Mouse (Mus musculus) heart, embryonic 13.5 days (tissue): ENCODE results near the gene Snrpb. TPM values are rescaled to one million over a fixed set of nuclear protein-coding genes. Genes with fewer than 3 reads are reported as not detected.

Experiments used
- ATAC-seq: fragments of 200-750 bp; cut with Nextera tagmentation; 2 replicates; pipeline ENCODE4 v1.8.0; 2017; ENCODE audit warnings: moderate TSS enrichment; ENCODE audit not compliant: insufficient number of reproducible peaks, low FRiP score, low TSS enrichment; ENCODE audit errors: extremely low read depth
- H3K27ac ChIP-seq: fragments of 300-500 bp; sonication (generic); replicated peaks from 2 replicates; pipeline ENCODE4 v1.5.1; 2015; ENCODE audit warnings: moderate library complexity, mild to moderate bottlenecking, inconsistent platforms
- H3K27me3 ChIP-seq: fragments of 300-500 bp; sonication (generic); replicated peaks from 2 replicates; pipeline ENCODE4 v1.6.1; 2015; ENCODE audit warnings: mild to moderate bottlenecking, inconsistent platforms
- H3K36me3 ChIP-seq: fragments of 300-500 bp; sonication (generic); 2 replicates; pipeline ENCODE4 v1.6.1; 2015; ENCODE audit warnings: mild to moderate bottlenecking, inconsistent platforms
- H3K4me1 ChIP-seq: fragments of 300-500 bp; sonication (generic); 2 replicates; pipeline ENCODE4 v1.6.1; 2015; ENCODE audit warnings: inconsistent platforms
- H3K4me2 ChIP-seq: fragments of 300-500 bp; sonication (generic); 2 replicates; pipeline ENCODE4 v1.6.1; 2015; ENCODE audit warnings: inconsistent platforms, mild to moderate bottlenecking, moderate library complexity
- H3K4me3 ChIP-seq: fragments of 300-500 bp; sonication (generic); 2 replicates; pipeline ENCODE4 v1.5.1; 2015; ENCODE audit warnings: moderate library complexity, mild to moderate bottlenecking, inconsistent platforms
- H3K9ac ChIP-seq: fragments of 300-500 bp; sonication (generic); 2 replicates; pipeline ENCODE4 v1.6.1; 2015; ENCODE audit warnings: inconsistent platforms, mild to moderate bottlenecking, moderate library complexity
- H3K9me3 ChIP-seq: fragments of 300-500 bp; sonication (generic); 2 replicates; pipeline ENCODE4 v1.6.1; 2016; ENCODE audit warnings: inconsistent platforms
- WGBS: fragments of 180-500 bp; shearing (Covaris S2); methylation state at CpG from one replicate; pipeline ENCODE4 v1.1.7; 2015; ENCODE audit warnings: mixed read lengths; 5-methylcytosine and 5-hydroxymethylcytosine counted together
- polyA plus RNA-seq: library from polyadenylated mRNA; unstranded; fragments of >200 nt; fragmentation: Nextera tagmentation; extraction: Ambion mirVana; gene quantifications from 2 replicates; pipeline ENCODE4 v1.2.1, GENCODE M21; 2015

Gene Snrpb
- polyA plus RNA-seq, 1 experiment from 2014 or later: 426 TPM

DNA sequence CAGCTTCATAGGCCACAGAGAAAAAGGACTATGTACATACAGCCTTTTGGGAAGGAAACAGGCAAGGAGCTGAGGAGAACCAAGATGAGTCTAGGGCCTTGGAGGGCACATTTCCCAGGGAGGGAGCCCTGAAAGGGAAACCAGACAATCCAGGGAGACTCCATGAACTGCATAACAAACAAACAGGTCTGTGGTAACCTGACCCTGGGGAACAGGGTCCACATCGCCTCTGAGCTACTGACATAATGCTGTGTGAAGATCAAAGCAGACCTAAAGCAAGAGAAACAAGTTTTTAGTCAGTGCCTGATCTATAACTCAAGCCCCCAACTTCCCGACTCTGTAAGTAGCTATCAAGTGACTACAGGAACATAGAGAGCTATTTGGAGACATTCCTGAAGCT lies 7.5 kb downstream of the Snrpb start:
- Histone ChIP-seq H3K27ac (no peak overlapping the region), H3K4me2 (no peak overlapping the region), H3K9me3 (no peaks in the 10 kb centered on the region), H3K4me1 (peaks cover 6% of the 10 kb centered on the region), H3K36me3 (peaks cover 85% of the 10 kb centered on the region), H3K4me3 (no peak overlapping the region), H3K9ac (no peak overlapping the region), H3K27me3 (no peaks in the 10 kb centered on the region)
- 83% methylated on average over 2 of the region's 2 CpGs for WGBS
- ATAC-seq: no peak

DNA sequence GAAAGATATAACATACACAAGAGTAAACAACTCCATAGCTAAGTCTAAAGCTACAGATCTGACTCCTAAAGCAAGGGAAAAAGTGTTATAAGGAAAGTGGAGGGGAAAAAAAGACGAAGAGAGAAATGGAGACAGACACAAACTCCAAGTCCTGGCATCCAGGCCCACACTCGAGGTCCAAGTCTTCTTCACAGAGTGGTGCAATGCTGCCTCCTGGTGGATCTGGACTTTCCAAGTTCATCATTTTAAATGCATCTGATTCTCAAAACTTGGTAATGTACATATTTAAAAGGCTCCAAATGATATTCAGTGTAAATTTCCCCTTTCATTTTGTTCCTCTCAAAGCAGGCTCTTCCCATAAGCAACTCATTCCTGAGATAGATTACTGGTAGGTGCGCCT lies 11.3 kb downstream of the Snrpb start:
- ATAC-seq: no peak
- Histone ChIP-seq H3K4me3 (no peak overlapping the region), H3K27ac (no peak overlapping the region), H3K9me3 (no peaks in the 10 kb centered on the region), H3K4me1 (no peaks in the 10 kb centered on the region), H3K27me3 (no peaks in the 10 kb centered on the region), H3K4me2 (no peak overlapping the region), H3K36me3 (peaks cover 60% of the 10 kb centered on the region), H3K9ac (no peak overlapping the region)
- 50% methylated on average over 3 of the region's 3 CpGs for WGBS

DNA sequence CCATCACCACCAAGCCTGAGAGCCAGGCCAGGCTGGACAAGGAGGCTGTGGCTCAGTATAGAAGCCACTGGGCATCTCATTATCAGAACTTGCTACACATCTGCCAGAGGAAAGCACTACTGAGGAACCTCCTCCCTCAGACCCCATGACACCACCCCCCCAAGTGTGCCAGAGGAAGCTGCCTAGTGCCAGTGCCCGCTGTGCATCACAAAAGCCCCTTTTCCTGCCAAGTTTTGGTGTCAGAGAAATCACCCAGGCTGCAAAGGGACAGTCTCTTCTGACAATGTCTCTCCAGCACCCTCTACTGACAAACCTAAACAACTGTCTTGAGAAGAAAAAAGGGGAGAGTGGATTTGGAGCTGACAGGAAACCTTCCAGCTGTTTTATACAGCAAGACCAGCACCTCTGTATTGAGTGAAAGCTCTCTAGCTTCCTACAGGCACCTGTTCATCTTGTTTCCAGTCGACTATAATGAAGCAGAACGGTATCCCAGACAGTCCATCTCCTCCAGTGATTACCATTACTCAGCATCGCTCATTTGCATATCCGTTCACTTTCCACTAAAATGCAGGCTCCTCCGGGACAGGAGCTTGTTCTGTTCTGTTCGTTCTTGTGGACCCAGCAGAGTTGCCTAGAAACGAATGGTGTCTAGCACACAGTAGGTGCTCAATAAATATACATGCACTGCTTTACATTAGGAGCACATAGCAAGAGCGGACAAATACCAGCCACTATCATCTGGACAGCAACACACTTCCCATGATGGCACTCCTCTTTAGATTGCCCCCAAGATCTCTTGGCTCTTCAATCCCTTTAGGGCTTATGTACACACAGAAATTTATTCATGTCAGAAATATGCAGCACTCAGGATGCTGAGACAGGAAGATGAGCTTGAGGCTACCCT lies 12.6 kb downstream of the Snrpb start:
- H3K4me1 ChIP-seq: no peaks in the 10 kb centered on the region
- no peak for ATAC-seq
- H3K27ac ChIP-seq: no peak overlapping the region
- H3K4me2 ChIP-seq: no peak overlapping the region
- H3K36me3 ChIP-seq: peaks cover 53% of the 10 kb centered on the region
- H3K9ac ChIP-seq: no peak overlapping the region
- 65% methylated on average over 9 of the region's 9 CpGs for WGBS
- no peaks in the 10 kb centered on the region for H3K9me3 ChIP-seq
- no peak overlapping the region for H3K4me3 ChIP-seq
- no peaks in the 10 kb centered on the region for H3K27me3 ChIP-seq

DNA sequence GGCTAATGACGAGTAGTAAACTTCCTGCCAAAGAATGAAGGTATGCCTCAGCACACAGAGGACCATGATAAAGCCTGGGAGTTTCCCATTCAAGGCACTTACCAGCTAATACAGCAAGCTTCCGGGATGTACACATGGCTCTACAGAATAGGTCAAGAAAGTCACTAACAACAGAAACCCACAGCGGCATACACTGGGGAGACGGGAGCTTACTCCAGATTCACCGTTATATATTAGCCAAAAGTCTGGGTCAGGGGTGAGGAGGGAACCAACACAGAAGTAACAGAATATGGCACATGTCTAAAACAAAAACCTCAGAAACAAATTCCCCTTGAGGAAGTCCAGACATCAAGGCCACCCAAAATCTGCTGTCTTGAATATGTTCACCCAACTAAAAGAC lies 16.5 kb downstream of the Snrpb start:
- WGBS: 75% methylated on average over 5 of the region's 5 CpGs
- ATAC-seq: no peak
- no peak overlapping the region for H3K9ac ChIP-seq
- H3K9me3 ChIP-seq: no peaks in the 10 kb centered on the region
- peaks cover 25% of the 10 kb centered on the region for H3K36me3 ChIP-seq
- no peaks in the 10 kb centered on the region for H3K4me1 ChIP-seq
- H3K4me3 ChIP-seq: no peak overlapping the region
- no peaks in the 10 kb centered on the region for H3K27me3 ChIP-seq
- no peak overlapping the region for H3K27ac ChIP-seq
- no peak overlapping the region for H3K4me2 ChIP-seq

DNA sequence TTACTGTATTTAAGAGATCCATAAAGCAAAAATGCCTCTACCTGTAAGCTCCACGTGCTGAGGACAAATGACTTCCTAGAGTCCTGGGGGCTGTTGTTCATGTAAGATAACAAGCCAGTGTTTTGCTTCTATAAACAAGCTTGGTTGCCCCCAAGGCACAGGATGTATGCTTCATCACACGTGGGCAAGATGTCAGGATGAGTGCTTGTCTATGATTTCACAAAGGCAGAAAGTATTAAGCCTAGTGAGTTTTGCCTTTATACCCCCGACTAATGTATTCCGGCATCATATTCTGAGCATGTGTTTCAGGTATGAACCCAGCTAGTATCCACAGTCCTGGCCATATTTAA lies 21.1 kb downstream of the Snrpb start:
- 57% methylated on average over 4 of the region's 4 CpGs for whole genome bisulfite sequencing
- H3K27ac ChIP-seq: no peak overlapping the region
- H3K4me2 ChIP-seq: no peak overlapping the region
- ATAC-seq: no peak
- no peaks in the 10 kb centered on the region for H3K4me1 ChIP-seq
- no peak overlapping the region for H3K4me3 ChIP-seq
- peaks cover 7% of the 10 kb centered on the region; the same call in 1 of the 2 replicates for H3K36me3 ChIP-seq
- H3K27me3 ChIP-seq: no peaks in the 10 kb centered on the region
- no peak overlapping the region for H3K9ac ChIP-seq
- H3K9me3 ChIP-seq: no peaks in the 10 kb centered on the region

DNA sequence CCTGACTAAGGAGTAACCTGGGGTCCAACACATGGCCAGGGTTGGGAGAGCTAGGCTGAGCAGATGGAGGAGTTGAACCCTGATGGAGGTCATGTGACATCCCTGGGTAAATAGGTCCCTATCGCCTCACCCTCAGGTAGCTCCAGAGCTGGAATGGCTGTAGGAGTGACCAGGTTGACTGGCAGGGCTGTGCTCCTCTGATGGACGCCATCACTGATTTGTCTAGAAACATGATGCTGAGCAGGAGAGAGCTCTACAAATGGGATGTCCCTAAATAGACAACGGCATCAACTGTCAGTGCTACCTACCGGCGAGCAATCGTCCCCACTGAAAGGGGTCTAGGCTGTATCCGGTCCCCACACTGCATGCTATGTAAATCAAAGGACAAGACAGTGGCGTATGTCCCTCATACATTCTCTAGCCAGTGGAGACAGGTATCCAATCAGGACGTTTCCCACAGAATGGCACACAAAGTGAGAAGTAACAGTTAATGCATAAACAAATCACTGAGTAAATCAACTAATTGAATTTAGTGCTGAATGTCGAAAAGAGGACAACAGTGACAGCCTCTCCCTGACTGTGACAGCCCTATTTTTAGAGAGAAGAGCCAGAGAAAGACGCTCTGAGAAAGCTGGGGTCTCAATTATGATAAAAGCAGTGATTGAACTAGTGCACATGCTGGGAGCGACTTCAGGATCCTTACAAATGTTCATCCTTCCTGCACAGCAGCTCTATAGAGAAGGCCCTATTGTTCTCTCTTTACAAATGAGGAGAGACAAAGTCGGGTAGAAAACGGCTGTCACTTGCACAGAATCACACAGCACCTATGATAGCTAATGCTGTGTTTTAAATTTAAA lies 21.7 kb downstream of the Snrpb start:
- no peak overlapping the region for H3K27ac ChIP-seq
- no peak for ATAC-seq
- WGBS: 57% methylated on average over 14 of the region's 14 CpGs
- no peak overlapping the region for H3K4me3 ChIP-seq
- no peaks in the 10 kb centered on the region for H3K27me3 ChIP-seq
- no peaks in the 10 kb centered on the region for H3K9me3 ChIP-seq
- H3K4me2 ChIP-seq: no peak overlapping the region
- no peak overlapping the region for H3K9ac ChIP-seq
- H3K36me3 ChIP-seq: 0 out of 2 replicates have a peak, but pooled peaks cover 3% of the 10 kb centered on the region
- no peaks in the 10 kb centered on the region for H3K4me1 ChIP-seq

DNA sequence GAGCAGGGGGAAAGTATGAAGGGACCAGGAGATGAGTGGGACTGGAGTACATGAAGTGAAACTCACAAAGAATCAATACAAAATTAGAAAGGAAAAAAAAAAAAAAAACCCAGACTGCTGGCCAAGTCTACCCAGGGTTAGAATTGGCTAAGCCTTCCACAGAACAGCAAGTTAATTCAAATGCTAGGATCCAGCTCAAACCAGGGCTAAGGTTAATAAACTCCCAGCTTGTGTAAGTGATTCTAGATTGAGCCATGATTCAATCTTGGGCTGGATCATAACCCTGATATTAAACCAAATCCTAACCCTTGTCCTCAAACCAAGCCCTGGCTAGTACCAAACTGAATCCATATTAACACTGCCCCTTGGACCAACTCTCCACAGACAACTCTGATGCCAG lies 23.4 kb downstream of the Snrpb start:
- no peaks in the 10 kb centered on the region for H3K27me3 ChIP-seq
- no peaks in the 10 kb centered on the region for H3K36me3 ChIP-seq
- H3K4me1 ChIP-seq: no peaks in the 10 kb centered on the region
- no peaks in the 10 kb centered on the region for H3K9me3 ChIP-seq
- H3K27ac ChIP-seq: no peak overlapping the region
- no peak overlapping the region for H3K4me3 ChIP-seq
- H3K9ac ChIP-seq: no peak overlapping the region
- H3K4me2 ChIP-seq: no peak overlapping the region
- no peak for ATAC-seq

DNA sequence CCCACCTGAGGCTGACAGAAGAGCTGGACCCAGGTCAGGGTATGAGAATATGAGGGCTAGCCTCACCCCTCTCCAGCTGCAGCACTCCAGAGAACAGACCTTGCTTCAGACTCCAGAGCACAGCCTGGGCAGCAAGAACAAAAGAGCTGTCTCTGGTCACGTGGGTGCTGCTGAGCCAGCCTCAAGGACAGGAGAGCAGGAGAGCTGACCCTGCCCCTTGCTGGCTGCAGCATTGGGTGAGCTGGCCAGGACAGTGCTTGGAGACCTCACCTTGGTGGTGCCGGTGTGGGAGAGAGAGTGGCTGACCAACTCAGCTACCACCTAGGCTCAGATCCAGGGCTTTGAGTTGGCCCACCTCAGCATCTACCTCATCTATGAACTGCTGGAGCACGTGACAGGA lies 24.0 kb downstream of the Snrpb start:
- no peak overlapping the region for H3K4me2 ChIP-seq
- H3K27me3 ChIP-seq: no peaks in the 10 kb centered on the region
- H3K9me3 ChIP-seq: no peaks in the 10 kb centered on the region
- no peak overlapping the region for H3K9ac ChIP-seq
- H3K27ac ChIP-seq: no peak overlapping the region
- H3K4me1 ChIP-seq: no peaks in the 10 kb centered on the region
- no peak overlapping the region for H3K4me3 ChIP-seq
- 79% methylated on average over 3 of the region's 3 CpGs for WGBS
- H3K36me3 ChIP-seq: no peaks in the 10 kb centered on the region
- ATAC-seq: no peak

DNA sequence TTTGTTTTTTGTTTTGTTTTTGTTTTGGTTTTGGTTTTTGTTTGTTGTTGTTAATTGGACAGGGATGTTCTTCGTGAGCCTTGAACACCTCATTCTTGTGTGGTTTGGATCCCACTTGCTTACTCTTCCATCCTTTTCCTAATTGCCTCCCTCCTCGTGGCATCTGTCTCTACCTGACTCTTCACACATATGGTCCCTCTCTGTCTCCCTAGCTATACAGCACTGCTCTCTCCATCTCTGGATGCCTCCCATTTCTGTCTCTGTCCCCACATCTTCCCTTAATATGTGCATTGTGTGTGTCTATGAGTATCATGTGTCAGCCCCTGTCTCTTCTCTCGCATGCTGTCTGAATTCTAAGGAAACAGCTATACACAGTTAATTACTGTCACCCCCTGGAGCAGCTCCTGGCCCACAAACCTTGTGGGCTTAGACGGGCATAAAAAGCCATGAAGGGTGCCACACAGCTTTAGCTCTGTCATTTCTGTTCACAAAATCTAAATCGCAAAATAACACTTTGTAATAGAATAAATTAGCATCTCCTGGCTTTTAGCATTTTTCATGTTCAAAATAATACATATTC lies 33.0 kb downstream of the Snrpb start:
- H3K27ac ChIP-seq: no peak overlapping the region
- no peak overlapping the region for H3K4me3 ChIP-seq
- H3K36me3 ChIP-seq: no peaks in the 10 kb centered on the region
- WGBS: 69% methylated on average over 5 of the region's 5 CpGs
- H3K4me1 ChIP-seq: no peaks in the 10 kb centered on the region
- H3K9me3 ChIP-seq: no peaks in the 10 kb centered on the region
- no peak for ATAC-seq
- H3K9ac ChIP-seq: no peak overlapping the region
- no peaks in the 10 kb centered on the region for H3K27me3 ChIP-seq
- no peak overlapping the region for H3K4me2 ChIP-seq

DNA sequence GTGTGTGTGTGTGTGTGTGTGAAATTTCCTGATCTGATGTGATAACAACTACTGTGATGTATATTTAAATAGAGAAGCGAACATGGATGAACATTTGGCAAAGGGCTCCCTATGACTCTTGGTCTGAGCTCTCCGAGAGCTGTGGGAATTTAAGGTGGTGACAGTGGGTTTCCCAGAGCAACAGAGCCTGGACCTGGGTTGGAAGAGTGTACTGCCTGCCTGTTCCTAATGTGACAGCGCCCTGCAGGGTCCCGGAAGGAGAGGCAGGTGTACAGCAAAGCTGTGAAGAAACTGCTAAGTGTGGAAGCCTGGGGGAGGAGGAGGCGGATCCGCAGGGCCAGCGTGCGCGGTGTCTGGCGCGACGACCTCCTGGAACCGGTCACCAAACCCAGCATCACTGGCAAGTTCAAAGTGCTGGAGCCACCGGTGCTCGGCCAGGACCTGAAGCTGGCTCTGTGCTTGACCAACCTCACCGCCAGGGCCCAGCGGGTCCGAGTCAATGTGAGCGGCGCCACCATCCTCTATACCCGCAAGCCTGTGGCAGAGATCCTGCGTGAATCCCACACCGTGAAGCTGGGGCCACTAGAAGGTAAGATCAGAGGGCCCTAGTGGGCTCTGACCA lies 34.4 kb downstream of the Snrpb start:
- no peak overlapping the region for H3K4me2 ChIP-seq
- WGBS: 76% methylated on average over 23 of the region's 23 CpGs
- H3K27ac ChIP-seq: no peak overlapping the region
- H3K27me3 ChIP-seq: no peaks in the 10 kb centered on the region
- no peak overlapping the region for H3K4me3 ChIP-seq
- no peak overlapping the region for H3K9ac ChIP-seq
- H3K4me1 ChIP-seq: no peaks in the 10 kb centered on the region
- H3K36me3 ChIP-seq: no peaks in the 10 kb centered on the region
- H3K9me3 ChIP-seq: no peaks in the 10 kb centered on the region
- no peak for ATAC-seq

DNA sequence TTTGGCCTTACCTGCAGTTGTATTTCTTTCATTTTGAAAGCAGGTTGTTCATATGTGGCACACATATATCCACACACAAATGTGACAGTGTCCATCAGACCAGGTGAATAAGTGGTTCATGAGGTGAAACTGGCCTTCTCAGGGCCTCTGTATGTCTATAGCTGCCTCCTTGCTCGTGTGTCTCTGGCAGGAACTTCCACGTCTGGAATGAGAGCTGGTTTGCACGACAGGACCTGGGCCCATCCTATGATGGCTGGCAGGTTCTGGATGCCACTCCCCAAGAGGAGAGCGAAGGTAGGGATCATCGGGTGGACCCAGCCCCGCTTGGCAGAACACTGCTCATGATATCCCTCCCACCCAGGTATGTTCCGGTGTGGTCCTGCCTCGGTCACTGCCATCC lies 36.2 kb downstream of the Snrpb start:
- WGBS: 88% methylated on average over 8 of the region's 8 CpGs
- H3K4me3 ChIP-seq: no peak overlapping the region
- no peak overlapping the region for H3K9ac ChIP-seq
- H3K9me3 ChIP-seq: no peaks in the 10 kb centered on the region
- H3K27ac ChIP-seq: no peak overlapping the region
- no peaks in the 10 kb centered on the region for H3K36me3 ChIP-seq
- H3K4me2 ChIP-seq: no peak overlapping the region
- no peak for ATAC-seq
- no peaks in the 10 kb centered on the region for H3K4me1 ChIP-seq
- H3K27me3 ChIP-seq: no peaks in the 10 kb centered on the region
